22 mouse cellular contexts compared by ENCODE assay signal in the genomic region with DNA sequence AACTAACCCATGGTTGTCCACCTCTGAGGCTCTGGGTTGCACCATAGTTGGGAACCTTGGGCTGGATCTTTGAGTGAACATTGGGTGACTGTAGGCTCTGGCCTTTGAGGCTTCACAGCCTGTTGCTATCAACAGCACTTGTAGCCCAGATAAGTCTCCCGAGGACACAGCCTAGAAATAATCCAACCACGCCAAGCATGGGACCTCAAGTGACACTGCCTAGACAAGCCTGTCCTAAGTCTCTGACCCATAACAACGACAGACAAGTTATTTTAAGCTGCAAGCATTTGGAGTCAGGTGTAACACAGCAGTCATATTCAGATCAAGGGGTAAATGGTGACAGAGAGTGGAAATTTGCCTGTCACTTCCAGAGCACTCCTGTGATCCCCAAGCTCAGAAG. TPM values are rescaled to one million over a fixed set of nuclear protein-coding genes. Genes with fewer than 3 reads are reported as not detected.
A peak's percentile ranks its signal among the peaks of the same experiment; 100 is the strongest.
DNase-seq lines count a peak whose midpoint lies in the region; ATAC-seq lines count a peak whose summit lies in the region.
"Had no signal": no experiment of that assay in that cellular context is flagged by ENCODE, and none has a peak within 500 bp of the region (broad histone marks: within the 10 kb centered on the region; RNA-seq: fewer than 3 reads in every experiment).

No protein-coding gene starts in this region.

- H3K4me3 ChIP-seq in heart, embryonic 10.5 days, result no peak overlapping the region
- no peak overlapping the region for H3K4me3 ChIP-seq in heart, embryonic 11.5 days (ENCODE audit: low read depth, low read length)
- H3K4me3 ChIP-seq in embryonic facial prominence, embryonic 10.5 days, result no peak overlapping the region
- H3K4me3 ChIP-seq: embryonic facial prominence, embryonic 13.5 days; forebrain, embryonic 12.5 days; hindbrain, embryonic 12.5 days had no signal

- no peak overlapping the region for H3K9ac ChIP-seq in heart, embryonic 11.5 days (ENCODE audit: low read depth, low read length)
- H3K9ac ChIP-seq: embryonic facial prominence, embryonic 13.5 days; forebrain, embryonic 12.5 days; hindbrain, embryonic 12.5 days had no signal

- H3K4me2 ChIP-seq in heart, embryonic 11.5 days, result peak overlapping the region; percentile 6; the same call in 1 of the 2 replicates
- H3K4me2 ChIP-seq: embryonic facial prominence, embryonic 13.5 days; forebrain, embryonic 12.5 days; hindbrain, embryonic 12.5 days had no signal

- no peaks in the 10 kb centered on the region for H3K36me3 ChIP-seq in heart, embryonic 10.5 days
- H3K36me3 ChIP-seq in heart, embryonic 11.5 days (ENCODE audit: control insufficient read depth, insufficient read depth, low read length), result 0 out of 2 replicates have a peak, but pooled peaks cover 2% of the 10 kb centered on the region
- 0 out of 2 replicates have a peak, but pooled peaks cover 1% of the 10 kb centered on the region for H3K36me3 ChIP-seq in embryonic facial prominence, embryonic 10.5 days (replicated peaks)
- H3K36me3 ChIP-seq: embryonic facial prominence, embryonic 13.5 days; forebrain, embryonic 12.5 days had no signal

- H3K27me3 ChIP-seq in heart, embryonic 10.5 days (ENCODE audit: insufficient read depth, poor library complexity, severe bottlenecking), result peaks cover 5% of the 10 kb centered on the region; the same call in 1 of the 2 replicates
- H3K27me3 ChIP-seq in heart, embryonic 11.5 days (ENCODE audit: control insufficient read depth, insufficient read depth, low read length), result no peaks in the 10 kb centered on the region
- H3K27me3 ChIP-seq in embryonic facial prominence, embryonic 10.5 days (replicated peaks; ENCODE audit: low read depth, poor library complexity, severe bottlenecking), result no peaks in the 10 kb centered on the region; the same call in 1 of the 2 replicates
- H3K27me3 ChIP-seq: embryonic facial prominence, embryonic 13.5 days; forebrain, embryonic 12.5 days; hindbrain, embryonic 12.5 days had no signal

- no peak for ATAC-seq in heart, embryonic 11.5 days (replicated peaks; ENCODE audit: insufficient number of reproducible peaks, low FRiP score, low TSS enrichment)
- ATAC-seq: forebrain, embryonic 16.5 days; hindbrain, embryonic 16.5 days; inflammation-experienced regulatory T-cells, adult 6 months; intestine, postnatal 0 days had no signal

- peak; percentile 55 to 84 for DNase-seq in heart, adult 18-20 months
- no peak for DNase-seq in heart, embryonic 10.5 days (ENCODE audit: low spot score)
- peak; percentile 67 to 74 for DNase-seq in heart, adult 9 months (ENCODE audit: low spot score in 2 of 2)
- DNase-seq in heart, postnatal 4 days, result peak; percentile 48
- no peak for DNase-seq in embryonic facial prominence, embryonic 10.5 days (ENCODE audit: low spot score)
- DNase-seq: adrenal gland, adult 2 months; adrenal gland, postnatal 25 days; cerebellum, adult 18-20 months; cerebellum, postnatal 25 days; gastrocnemius, postnatal 25 days; kidney, adult 8-10 months had no signal

- peaks cover 38% of the 10 kb centered on the region for H3K4me1 ChIP-seq in heart, embryonic 10.5 days
- peaks cover 21% of the 10 kb centered on the region for H3K4me1 ChIP-seq in heart, embryonic 11.5 days (ENCODE audit: control insufficient read depth, insufficient read depth, low read length)
- H3K4me1 ChIP-seq in embryonic facial prominence, embryonic 10.5 days, result peaks cover 30% of the 10 kb centered on the region

- H3K9me3 ChIP-seq in heart, embryonic 10.5 days, result no peaks in the 10 kb centered on the region
- H3K9me3 ChIP-seq in heart, embryonic 11.5 days (replicated peaks; ENCODE audit: control insufficient read depth, low read length), result no peaks in the 10 kb centered on the region
- no peaks in the 10 kb centered on the region for H3K9me3 ChIP-seq in embryonic facial prominence, embryonic 10.5 days
- H3K9me3 ChIP-seq: embryonic facial prominence, embryonic 13.5 days; forebrain, embryonic 12.5 days; hindbrain, embryonic 12.5 days had no signal

- no peak overlapping the region for H3K27ac ChIP-seq in heart, embryonic 10.5 days
- H3K27ac ChIP-seq in heart, embryonic 11.5 days (ENCODE audit: low read depth, low read length), result no peak overlapping the region
- no peak overlapping the region for H3K27ac ChIP-seq in embryonic facial prominence, embryonic 10.5 days (replicated peaks)
- H3K27ac ChIP-seq: embryonic facial prominence, embryonic 13.5 days; forebrain, embryonic 12.5 days; hindbrain, embryonic 12.5 days had no signal

- WGBS in heart, embryonic 10.5 days, result 38% methylated on average over 3 of the region's 3 CpGs
- 40% methylated on average over 3 of the region's 3 CpGs for WGBS in heart, embryonic 11.5 days (ENCODE audit: insufficient replicate concordance)
- 84% methylated on average over 3 of the region's 3 CpGs for WGBS in embryonic facial prominence, embryonic 10.5 days

RNA-seq across cellular contexts. Expression of a gene that starts 2.8 kb away (rescaled TPM):
- 10 to 100 TPM; 28.5 to 31.6 TPM for total RNA-seq in heart, adult 18-20 months (2021)
- 3.5 and 3.6 TPM in 2 replicates for polyA plus RNA-seq in heart, embryonic 10.5 days (2016; fragmentation: Nextera tagmentation; extraction: Ambion mirVana)
- polyA plus RNA-seq in heart, embryonic 11.5 days (2014; fragmentation: Nextera tagmentation; extraction: Ambion mirVana), result 3.4 and 5.0 TPM in 2 replicates
- total RNA-seq in heart, postnatal 4 days (2021), result 10 to 100 TPM; 20.9 to 22.2 TPM
- polyA plus RNA-seq in embryonic facial prominence, embryonic 10.5 days (2016; fragmentation: Nextera tagmentation; extraction: Ambion mirVana), result 5.4 and 5.9 TPM in 2 replicates
- polyA plus RNA-seq: inflammation-experienced regulatory T-cells, adult 6 months had no signal

RNA-seq across cellular contexts. Expression of a gene that starts 2.9 kb away (rescaled TPM):
- total RNA-seq in heart, adult 18-20 months (2021), result 10 to 100 TPM; 56.4 to 68.6 TPM
- polyA plus RNA-seq in heart, embryonic 10.5 days (2016; fragmentation: Nextera tagmentation; extraction: Ambion mirVana), result 120 and 123 TPM in 2 replicates
- polyA plus RNA-seq in heart, embryonic 11.5 days (2014; fragmentation: Nextera tagmentation; extraction: Ambion mirVana), result 63.1 and 74.1 TPM in 2 replicates
- 10 to 100 TPM; 59.6 to 60.3 TPM for total RNA-seq in heart, postnatal 4 days (2021)
- polyA plus RNA-seq in embryonic facial prominence, embryonic 10.5 days (2016; fragmentation: Nextera tagmentation; extraction: Ambion mirVana), result 131 and 136 TPM in 2 replicates

RNA-seq across cellular contexts. Expression of a gene that starts 9.2 kb away (rescaled TPM):
- total RNA-seq in heart, adult 18-20 months (2021), result 10 to 100 TPM; 17.5 to 24.2 TPM
- polyA plus RNA-seq in heart, embryonic 10.5 days (2016; fragmentation: Nextera tagmentation; extraction: Ambion mirVana), result 27.0 and 31.2 TPM in 2 replicates
- polyA plus RNA-seq in heart, embryonic 11.5 days (2014; fragmentation: Nextera tagmentation; extraction: Ambion mirVana), result 22.6 and 24.2 TPM in 2 replicates
- 10 to 100 TPM; 33.6 to 38.4 TPM for total RNA-seq in heart, postnatal 4 days (2021)
- polyA plus RNA-seq in embryonic facial prominence, embryonic 10.5 days (2016; fragmentation: Nextera tagmentation; extraction: Ambion mirVana), result 35.1 and 36.4 TPM in 2 replicates

RNA-seq across cellular contexts. Expression of a gene that starts 20.6 kb away (rescaled TPM):
- total RNA-seq in heart, adult 18-20 months (2021), result 1 to 10 TPM; 7.0 to 7.9 TPM
- polyA plus RNA-seq in heart, embryonic 10.5 days (2016; fragmentation: Nextera tagmentation; extraction: Ambion mirVana), result 2.2 and 2.6 TPM in 2 replicates
- 1.6 TPM in 2 replicates for polyA plus RNA-seq in heart, embryonic 11.5 days (2014; fragmentation: Nextera tagmentation; extraction: Ambion mirVana)
- 1 to 10 TPM; 3.7 to 4.2 TPM for total RNA-seq in heart, postnatal 4 days (2021)
- 1.6 and 3.0 TPM in 2 replicates for polyA plus RNA-seq in embryonic facial prominence, embryonic 10.5 days (2016; fragmentation: Nextera tagmentation; extraction: Ambion mirVana)

RNA-seq across cellular contexts. Expression of a gene that starts 29.4 kb away (rescaled TPM):
- 10 to 100 TPM; 28.2 to 38.9 TPM for total RNA-seq in heart, adult 18-20 months (2021)
- 1.9 and 5.2 TPM in 2 replicates for polyA plus RNA-seq in heart, embryonic 10.5 days (2016; fragmentation: Nextera tagmentation; extraction: Ambion mirVana)
- polyA plus RNA-seq in heart, embryonic 11.5 days (2014; fragmentation: Nextera tagmentation; extraction: Ambion mirVana), result 1.0 and 1.3 TPM in 2 replicates
- total RNA-seq in heart, postnatal 4 days (2021), result 10 to 100 TPM in 1 of 2 experiments, 1 to 10 TPM in 1; 7.5 to 11.6 TPM
- polyA plus RNA-seq in embryonic facial prominence, embryonic 10.5 days (2016; fragmentation: Nextera tagmentation; extraction: Ambion mirVana), result 10.5 and 13.0 TPM in 2 replicates
- total RNA-seq: ES-E14; granulocyte monocyte progenitor cell, adult 5-6 weeks had no signal
- polyA plus RNA-seq: cortical plate, adult 2 months; inflammation-experienced regulatory T-cells, adult 6 months had no signal

Comparison
In these comparisons a context has a peak if more than half of its experiments do, and no peak if none do; other contexts are left out.
1. DNase-seq: peak in heart, adult 18-20 months (2 of 2), heart, adult 9 months (2 of 2) and heart, postnatal 4 days (single experiment); none in heart, embryonic 10.5 days (single experiment) and embryonic facial prominence, embryonic 10.5 days (single experiment).